Mouse (Mus musculus) liver, embryonic 18 days (tissue): ENCODE data around the gene Pmf1. TPM values are rescaled to one million over a fixed set of nuclear protein-coding genes. Genes with fewer than 3 reads are reported as not detected.

Source experiments
- polyA plus RNA-seq: library from polyadenylated mRNA; depleted of rRNA; stranded (reverse); fragments of >200 nt; gene quantifications from 2 replicates; pipeline ENCODE4 v1.2.3, GENCODE M21; 2012; rRNA removed

Pmf1 gene
- polyA plus RNA-seq, result 38.9 and 40.2 TPM in 2 replicates

DNA sequence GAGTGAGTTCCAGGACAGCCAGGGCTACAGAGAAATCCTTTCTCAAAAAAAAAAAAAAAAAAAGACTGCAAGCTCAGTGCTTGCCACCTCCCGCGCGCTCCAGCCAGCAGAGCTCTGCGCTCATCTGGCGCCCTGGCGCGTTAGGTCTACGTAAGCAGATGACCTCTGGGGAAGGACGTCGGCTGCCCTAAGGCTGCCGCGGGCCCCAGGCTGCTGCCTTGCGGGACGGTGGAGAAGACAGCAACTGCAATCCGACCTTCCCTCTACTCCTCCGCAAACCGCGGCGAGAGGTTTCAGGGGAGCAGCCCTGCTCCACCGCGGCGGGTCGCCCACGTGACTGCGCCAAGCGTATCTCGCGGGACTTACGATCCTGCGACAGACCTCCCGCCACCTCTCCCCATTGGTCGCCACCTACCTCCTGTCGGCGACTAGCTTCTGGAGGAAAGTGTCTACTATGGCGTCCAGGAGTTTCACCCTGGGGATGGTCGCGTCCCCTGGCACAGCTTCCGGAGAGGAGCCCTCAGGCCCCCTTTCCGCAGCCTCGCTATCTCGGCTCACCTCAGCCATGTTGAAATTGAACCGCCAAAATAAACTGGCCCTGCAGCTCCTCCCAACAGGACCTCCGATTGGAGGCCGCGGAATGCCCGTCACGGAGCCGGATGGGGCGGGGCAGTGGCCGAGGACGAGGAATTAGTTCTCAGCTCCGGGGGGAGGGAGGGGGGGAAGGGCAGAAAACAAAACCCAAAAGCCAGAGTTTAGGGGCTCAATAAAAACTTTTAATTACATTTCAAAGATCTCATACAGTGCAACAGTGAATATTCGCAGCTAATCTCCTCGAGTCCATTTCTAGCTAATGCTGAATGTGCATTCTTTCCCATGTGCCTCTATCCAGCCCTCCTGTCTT is at the start of gene Pmf1:
TSS of gene Pmf1 (minus strand) at position 591 of the 904 bp plus-strand sequence.

DNA sequence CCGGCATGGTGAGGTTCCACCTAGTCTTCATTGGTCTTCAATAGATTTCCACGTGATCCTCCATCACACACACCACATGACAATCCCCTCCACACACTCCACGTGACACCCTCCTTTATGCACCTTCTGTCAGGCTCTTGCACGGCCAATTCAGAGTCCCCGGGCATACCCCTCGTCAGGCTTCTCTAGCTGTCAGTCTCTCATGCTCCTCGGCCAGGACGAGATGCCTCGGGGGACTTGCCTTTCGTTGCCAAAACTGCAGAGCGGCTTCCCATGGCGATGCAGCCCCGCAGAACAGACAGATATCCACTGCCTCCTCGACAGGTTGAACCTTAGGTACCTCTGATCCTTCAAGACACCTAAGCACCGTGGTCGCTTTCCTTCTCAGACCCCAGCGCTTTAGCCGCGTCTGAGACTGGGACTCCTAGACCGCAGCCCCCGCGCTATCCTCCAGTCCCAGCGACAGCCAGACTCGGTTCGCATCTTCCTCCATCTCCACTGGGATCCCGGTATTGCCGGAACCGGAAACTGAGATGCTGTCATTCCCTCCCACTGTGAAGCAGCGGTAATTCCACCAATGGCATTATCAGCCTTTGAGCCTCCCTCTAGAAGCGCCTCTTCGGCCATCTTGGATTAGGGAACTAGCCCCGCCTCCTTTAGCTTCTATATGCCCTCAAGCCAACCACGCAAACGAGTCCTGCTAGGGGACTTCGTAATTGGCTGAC is 14.6 kb upstream of the Pmf1 start, which contains the start of gene Slc25a44:
TSS of gene Slc25a44 (minus strand) at position 535 of the 725 bp plus-strand sequence.

DNA sequence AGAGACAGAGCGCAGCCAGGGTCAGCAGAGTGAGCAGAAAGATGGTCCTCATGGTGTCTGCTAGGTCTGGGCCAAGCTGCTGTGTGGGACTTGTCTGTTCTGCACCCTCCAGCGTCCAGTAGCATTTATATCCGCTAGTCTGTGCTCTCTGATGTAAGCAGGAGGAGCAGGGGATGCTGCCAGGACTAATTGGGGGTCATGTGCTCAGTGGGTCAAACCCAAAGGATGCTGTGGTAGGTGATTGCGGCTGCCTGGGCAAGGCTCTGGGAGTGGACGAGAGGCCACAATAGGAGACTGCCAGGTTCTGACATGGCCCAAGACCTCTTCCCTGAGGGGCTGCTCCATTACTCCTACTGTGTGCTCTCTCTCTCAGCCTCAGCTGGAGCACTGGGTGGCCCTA is 25.8 kb downstream of the Pmf1 start, which contains the start of gene Bglap:
TSS of gene Bglap (minus strand) at position 101 of the 400 bp plus-strand sequence.

DNA sequence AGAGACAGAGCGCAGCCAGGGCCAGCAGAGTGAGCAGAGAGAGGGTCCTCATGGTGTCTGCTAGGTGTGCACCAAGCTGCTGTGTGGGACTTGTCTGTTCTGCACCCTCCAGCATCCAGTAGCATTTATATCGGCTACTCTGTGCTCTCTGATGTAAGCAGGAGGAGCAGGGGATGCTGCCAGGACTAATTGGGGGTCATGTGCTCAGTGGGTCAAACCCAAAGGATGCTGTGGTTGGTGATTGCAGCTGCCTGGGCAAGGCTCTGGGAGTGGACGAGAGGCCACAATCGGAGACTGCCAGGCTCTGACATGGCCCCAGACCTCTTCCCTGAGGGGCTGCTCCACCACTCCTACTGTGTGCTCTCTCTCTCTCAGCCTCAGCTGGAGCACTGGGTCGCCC is 31.5 kb downstream of the Pmf1 start, which contains the start of gene Bglap2:
TSS of gene Bglap2 (minus strand) at position 101 of the 400 bp plus-strand sequence.

DNA sequence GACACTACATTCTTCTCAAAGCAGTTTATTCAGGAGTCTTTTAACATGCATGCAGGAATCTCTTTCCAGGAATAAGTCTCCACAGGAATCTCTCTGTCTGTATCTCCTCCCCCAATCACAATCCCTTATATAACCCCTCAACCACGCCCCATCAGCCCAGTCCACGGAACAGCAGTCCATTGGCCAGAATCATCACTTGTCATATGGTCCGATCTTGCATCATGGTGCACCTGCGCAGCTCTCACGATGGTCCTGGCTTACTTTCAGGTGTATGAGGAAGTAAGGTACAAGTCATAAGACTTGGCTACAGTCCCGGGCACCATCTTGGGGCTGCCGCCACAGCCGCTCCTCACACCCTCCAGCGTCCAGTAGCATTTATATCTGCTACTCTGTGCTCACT is 37.5 kb downstream of the Pmf1 start, which contains the start of gene Bglap3:
TSS of gene Bglap3 (minus strand) at position 101 of the 400 bp plus-strand sequence.

DNA sequence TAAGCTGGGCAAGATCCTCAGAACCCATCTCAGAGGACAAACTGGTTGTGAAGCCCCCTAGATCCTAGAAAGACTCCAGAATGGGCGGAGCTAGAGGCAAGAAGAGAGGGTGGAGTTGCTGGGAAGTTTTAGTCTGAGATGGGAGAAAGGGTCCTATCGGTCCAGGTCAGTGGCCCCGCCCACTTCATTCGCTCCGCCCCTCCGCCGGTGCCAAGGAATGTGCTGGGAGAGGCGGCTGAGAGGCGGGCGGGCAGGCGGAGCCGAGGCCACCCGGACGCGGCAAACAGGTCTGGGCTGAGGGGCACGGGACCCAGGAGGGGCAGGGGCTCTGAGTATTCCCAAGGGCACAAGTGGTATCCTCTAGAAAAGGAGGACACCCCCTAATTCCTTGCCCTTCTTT is 45.8 kb downstream of the Pmf1 start, which contains the start of gene Paqr6:
TSS of gene Paqr6 (plus strand) at position 248 of the 400 bp plus-strand sequence.

Other genes starting within 250 kb of the Pmf1 start
- gene Rhbg, start 155.6 kb downstream of the Pmf1 start, polyA plus RNA-seq, result 1.5 and 1.9 TPM in 2 replicates
- 0.08 TPM in 1 of 2 replicates, not detected in the other for gene Gm38392, start 123.1 kb downstream of the Pmf1 start, polyA plus RNA-seq
- 2.2 and 2.4 TPM in 2 replicates for gene Tsacc, start 113.3 kb downstream of the Pmf1 start, polyA plus RNA-seq
- gene Cct3, start 113.2 kb downstream of the Pmf1 start, polyA plus RNA-seq, result 116 and 118 TPM in 2 replicates
- 43.8 and 50.1 TPM in 2 replicates for gene Glmp, start 85.3 kb downstream of the Pmf1 start, polyA plus RNA-seq
- gene Tmem79, start 74.2 kb downstream of the Pmf1 start, polyA plus RNA-seq, result 0.58 and 0.64 TPM in 2 replicates
- 22.9 and 25.4 TPM in 2 replicates for gene Smg5, start 74.1 kb downstream of the Pmf1 start, polyA plus RNA-seq
- gene Paqr6, start 45.7 kb downstream of the Pmf1 start, polyA plus RNA-seq, result 2.5 and 3.6 TPM in 2 replicates
- 0.35 and 0.79 TPM in 2 replicates for gene Bglap3, start 37.6 kb downstream of the Pmf1 start, polyA plus RNA-seq
- not detected in 2 replicates for gene Bglap2, start 31.6 kb downstream of the Pmf1 start, polyA plus RNA-seq
- gene Bglap, start 25.9 kb downstream of the Pmf1 start, polyA plus RNA-seq, result 0.16 TPM in 1 of 2 replicates, not detected in the other
- gene Slc25a44, start 14.8 kb upstream of the Pmf1 start, polyA plus RNA-seq, result 11.4 and 12.7 TPM in 2 replicates
- gene Sema4a, start 50.9 kb upstream of the Pmf1 start, polyA plus RNA-seq, result 30.0 and 30.8 TPM in 2 replicates
- 37.0 and 37.6 TPM in 2 replicates for gene Lmna, start 99.6 kb upstream of the Pmf1 start, polyA plus RNA-seq
- gene Mex3a, start 122.1 kb upstream of the Pmf1 start, polyA plus RNA-seq, result 0.77 and 0.82 TPM in 2 replicates
- gene Rab25, start 138.0 kb upstream of the Pmf1 start, polyA plus RNA-seq, result 0.31 and 0.47 TPM in 2 replicates
- 90.5 and 102 TPM in 2 replicates for gene Lamtor2, start 142.7 kb upstream of the Pmf1 start, polyA plus RNA-seq
- 22.9 and 26.9 TPM in 2 replicates for gene Ubqln4, start 143.4 kb upstream of the Pmf1 start, polyA plus RNA-seq
- 240 and 254 TPM in 2 replicates for gene Ssr2, start 165.5 kb upstream of the Pmf1 start, polyA plus RNA-seq
- 9.6 and 11.4 TPM in 2 replicates for gene Arhgef2, start 195.6 kb upstream of the Pmf1 start, polyA plus RNA-seq
- not detected in 2 replicates for gene Rxfp4, start 242.8 kb upstream of the Pmf1 start, polyA plus RNA-seq